Mouse (Mus musculus): ENCODE results near the gene Lrrc4b. TPM values are rescaled to one million over a fixed set of nuclear protein-coding genes. Genes with fewer than 3 reads are reported as not detected.

Lrrc4b gene
- total RNA-seq, 1 experiment: 0.18 TPM

GRCm38 (mm10) chr7:44484841-44485571, 56.2 kb downstream of the Lrrc4b start:
- no peak overlapping the region for H3K9ac ChIP-seq (ENCODE audit: insufficient read depth, low read depth, low read length, poor library complexity, severe bottlenecking)
- 0 out of 2 replicates have a peak, but pooled peaks have one; percentile 7 for TF ChIP-seq MAFK (IDR thresholded peaks at IDR 0.05; ENCODE audit: insufficient read depth, low read depth, low read length)
- TF ChIP-seq ZNF384 (IDR thresholded peaks at IDR 0.05; ENCODE audit: low read depth, low read length): no peak
- TF ChIP-seq HCFC1 (IDR thresholded peaks at IDR 0.05; ENCODE audit: borderline replicate concordance, insufficient read depth, low read length): no peak
- no peak for TF ChIP-seq CHD2 (IDR thresholded peaks at IDR 0.05; ENCODE audit: low read depth, low read length)
- peak; percentile 74 for TF ChIP-seq ZC3H11A (IDR thresholded peaks at IDR 0.05; ENCODE audit: borderline replicate concordance, low read depth, low read length)
- in situ Hi-C loops (cut with MboI; ENCODE audit: low sequenced_read_pairs in 2 of 2, unreplicated experiment in 2 of 2): no loop called here

GRCm38 (mm10) chr7:44485572-44486195, 56.9 kb downstream of the Lrrc4b start:
- peak overlapping the region; percentile 32; the same call in 1 of the 2 replicates for H3K27ac ChIP-seq (ENCODE audit: insufficient read depth, low read depth, low read length, poor library complexity, severe bottlenecking)
- in situ Hi-C loops (cut with MboI; ENCODE audit: low sequenced_read_pairs in 2 of 2, unreplicated experiment in 2 of 2): no loop called here
- H3K36me3 ChIP-seq (ENCODE audit: control insufficient read depth, insufficient read depth, low read length, poor library complexity, severe bottlenecking): peaks cover 19% of the 10 kb centered on the region; the same call in 1 of the 2 replicates

More at GRCm38 (mm10) chr7:44484841-44485571, 56.2 kb downstream of the Lrrc4b start:
- peak; percentile 79 for DNase-seq (ENCODE audit: low read depth, low spot score)
- H3K4me1 ChIP-seq (ENCODE audit: control insufficient read depth in 2 of 2, insufficient read depth in 2 of 2, low read length in 2 of 2, poor library complexity in 1 of 2): peaks cover 0 to 16% of the 10 kb centered on the region in 2 experiments; a peak in 1 of 4 replicates
- H3K4me3 ChIP-seq (ENCODE audit: insufficient read depth in 1 of 2, low read depth in 1 of 2, low read length in 2 of 2, poor library complexity in 1 of 2, severe bottlenecking in 1 of 2): no peak overlapping the region
- H3K27ac ChIP-seq (ENCODE audit: insufficient read depth, low read depth, low read length, poor library complexity, severe bottlenecking): no peak overlapping the region
- peaks cover 13% of the 10 kb centered on the region; the same call in 1 of the 2 replicates for H3K36me3 ChIP-seq (ENCODE audit: control insufficient read depth, insufficient read depth, low read length, poor library complexity, severe bottlenecking)
- no peaks in the 10 kb centered on the region for H3K9me3 ChIP-seq (ENCODE audit: control insufficient read depth, insufficient read depth, low read depth, low read length)

GRCm38 (mm10) chr7:44486927-44487575, 58.2 kb downstream of the Lrrc4b start:
- TF ChIP-seq MAFK (IDR thresholded peaks at IDR 0.05; ENCODE audit: insufficient read depth, low read depth, low read length) (no peak), HCFC1 (IDR thresholded peaks at IDR 0.05; ENCODE audit: borderline replicate concordance, insufficient read depth, low read length) (no peak), ZNF384 (IDR thresholded peaks at IDR 0.05; ENCODE audit: low read depth, low read length) (no peak), ZC3H11A (IDR thresholded peaks at IDR 0.05; ENCODE audit: borderline replicate concordance, low read depth, low read length) (no peak), CHD2 (IDR thresholded peaks at IDR 0.05; ENCODE audit: low read depth, low read length) (no peak)
- in situ Hi-C loops (cut with MboI; ENCODE audit: low sequenced_read_pairs in 2 of 2, unreplicated experiment in 2 of 2): no loop called here
- H3K36me3 ChIP-seq (ENCODE audit: control insufficient read depth, insufficient read depth, low read length, poor library complexity, severe bottlenecking): peaks cover 30% of the 10 kb centered on the region; the same call in 1 of the 2 replicates
- no peak overlapping the region for H3K4me3 ChIP-seq (ENCODE audit: insufficient read depth in 1 of 2, low read depth in 1 of 2, low read length in 2 of 2, poor library complexity in 1 of 2, severe bottlenecking in 1 of 2)
- H3K4me1 ChIP-seq (ENCODE audit: control insufficient read depth in 2 of 2, insufficient read depth in 2 of 2, low read length in 2 of 2, poor library complexity in 1 of 2): peaks cover 0 to 16% of the 10 kb centered on the region in 2 experiments; a peak in 1 of 4 replicates
- H3K9ac ChIP-seq (ENCODE audit: insufficient read depth, low read depth, low read length, poor library complexity, severe bottlenecking): no peak overlapping the region
- no peak for DNase-seq (ENCODE audit: low read depth, low spot score)
- no peaks in the 10 kb centered on the region for H3K9me3 ChIP-seq (ENCODE audit: control insufficient read depth, insufficient read depth, low read depth, low read length)
- no peak overlapping the region for H3K27ac ChIP-seq (ENCODE audit: insufficient read depth, low read depth, low read length, poor library complexity, severe bottlenecking)

More at GRCm38 (mm10) chr7:44485572-44486195, 56.9 kb downstream of the Lrrc4b start:
- Histone ChIP-seq H3K4me1 (ENCODE audit: control insufficient read depth in 2 of 2, insufficient read depth in 2 of 2, low read length in 2 of 2, poor library complexity in 1 of 2) (peaks cover 0 to 16% of the 10 kb centered on the region in 2 experiments; a peak in 1 of 4 replicates), H3K4me3 (ENCODE audit: insufficient read depth in 1 of 2, low read depth in 1 of 2, low read length in 2 of 2, poor library complexity in 1 of 2, severe bottlenecking in 1 of 2) (no peak overlapping the region), H3K9ac (ENCODE audit: insufficient read depth, low read depth, low read length, poor library complexity, severe bottlenecking) (no peak overlapping the region), H3K9me3 (ENCODE audit: control insufficient read depth, insufficient read depth, low read depth, low read length) (no peaks in the 10 kb centered on the region)
- DNase-seq (ENCODE audit: low read depth, low spot score): no peak
- TF ChIP-seq ZC3H11A (IDR thresholded peaks at IDR 0.05; ENCODE audit: borderline replicate concordance, low read depth, low read length) (no peak), CHD2 (IDR thresholded peaks at IDR 0.05; ENCODE audit: low read depth, low read length) (no peak), MAFK (IDR thresholded peaks at IDR 0.05; ENCODE audit: insufficient read depth, low read depth, low read length) (no peak), ZNF384 (IDR thresholded peaks at IDR 0.05; ENCODE audit: low read depth, low read length) (peak; percentile 94)

GRCm38 (mm10) chr7:44487936-44488335, 59.1 kb downstream of the Lrrc4b start:
- Histone ChIP-seq H3K9me3 (ENCODE audit: control insufficient read depth, insufficient read depth, low read depth, low read length) (no peaks in the 10 kb centered on the region), H3K4me1 (ENCODE audit: control insufficient read depth in 2 of 2, insufficient read depth in 2 of 2, low read length in 2 of 2, poor library complexity in 1 of 2) (peaks cover 0 to 16% of the 10 kb centered on the region in 2 experiments; a peak in 1 of 4 replicates), H3K9ac (ENCODE audit: insufficient read depth, low read depth, low read length, poor library complexity, severe bottlenecking) (no peak overlapping the region), H3K4me3 (ENCODE audit: insufficient read depth in 1 of 2, low read depth in 1 of 2, low read length in 2 of 2, poor library complexity in 1 of 2, severe bottlenecking in 1 of 2) (no peak overlapping the region), H3K36me3 (ENCODE audit: control insufficient read depth, insufficient read depth, low read length, poor library complexity, severe bottlenecking) (peaks cover 38% of the 10 kb centered on the region; the same call in 1 of the 2 replicates), H3K27ac (ENCODE audit: insufficient read depth, low read depth, low read length, poor library complexity, severe bottlenecking) (no peak overlapping the region)
- in situ Hi-C loops (cut with MboI; ENCODE audit: low sequenced_read_pairs in 2 of 2, unreplicated experiment in 2 of 2): no loop called here
- no peak for TF ChIP-seq MAFK (IDR thresholded peaks at IDR 0.05; ENCODE audit: insufficient read depth, low read depth, low read length)
- TF ChIP-seq ZNF384 (IDR thresholded peaks at IDR 0.05; ENCODE audit: low read depth, low read length): no peak
- no peak for TF ChIP-seq ZC3H11A (IDR thresholded peaks at IDR 0.05; ENCODE audit: borderline replicate concordance, low read depth, low read length)
- TF ChIP-seq CHD2 (IDR thresholded peaks at IDR 0.05; ENCODE audit: low read depth, low read length): no peak
- no peak for TF ChIP-seq HCFC1 (IDR thresholded peaks at IDR 0.05; ENCODE audit: borderline replicate concordance, insufficient read depth, low read length)
- DNase-seq (ENCODE audit: low read depth, low spot score): no peak
